Mouse (Mus musculus) heart, adult 8-10 months (tissue): ENCODE data around the gene Cyp24a1. TPM values are rescaled to one million over a fixed set of nuclear protein-coding genes. Genes with fewer than 3 reads are reported as not detected.
A peak's percentile ranks its signal among the peaks of the same experiment; 100 is the strongest.

Experiments
- DNase-seq: peaks from one replicate; pipeline ENCODE4 v3.0.0; 2022; ENCODE audit warnings: low spot score
- total RNA-seq, 4 experiments: library from RNA; stranded (reverse); gene quantifications; 2 replicates each; pipeline ENCODE4 v1.2.4; 2022

Gene Cyp24a1
- total RNA-seq, result not detected

DNA sequence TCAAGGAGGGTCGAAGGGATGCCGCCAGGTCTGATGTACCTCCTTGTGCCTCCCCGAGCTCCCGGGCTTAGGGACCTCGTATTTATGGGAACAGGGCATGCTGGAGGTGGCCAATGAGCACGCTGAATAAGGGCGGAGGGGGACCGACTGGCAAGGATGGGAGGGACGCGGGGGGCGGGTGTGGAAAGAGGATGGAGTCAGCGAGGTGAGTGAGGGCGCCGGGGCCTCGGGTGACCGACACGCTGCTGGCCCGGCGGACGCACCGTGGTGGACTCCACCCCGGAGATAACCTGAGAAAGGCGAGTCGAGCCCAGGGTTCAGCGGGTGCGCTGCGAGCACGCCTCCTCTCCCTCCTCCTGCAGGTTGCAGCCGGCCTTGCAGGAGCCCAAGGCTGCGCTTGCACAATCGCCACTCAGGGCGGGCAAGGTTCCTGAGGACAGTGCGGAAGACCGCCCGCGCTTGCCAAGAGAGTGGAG, at the start of gene Cyp24a1:
TSS of gene Cyp24a1 (minus strand) at position 55 of the 476 bp plus-strand sequence.
- peak; percentile 16 for DNase-seq

DNA sequence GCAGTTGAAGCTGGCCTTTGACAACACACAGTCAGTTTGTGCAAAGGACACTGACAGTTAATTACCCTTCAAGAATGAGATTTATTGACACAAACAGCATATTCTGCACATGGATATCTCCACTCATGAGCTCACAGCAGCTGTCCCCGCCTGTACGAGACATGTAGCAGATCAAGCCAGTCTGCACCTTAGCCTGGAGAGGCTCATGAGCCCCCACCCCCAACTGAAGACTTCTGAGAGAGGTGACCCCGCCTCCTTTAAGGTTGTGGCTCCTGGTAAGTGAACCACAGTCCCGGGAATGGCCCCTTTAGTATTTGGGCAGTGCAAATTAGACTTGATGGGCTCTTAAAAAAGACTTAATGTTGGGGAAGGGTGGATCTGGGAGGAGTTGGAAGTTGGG, 48.8 kb upstream of the Cyp24a1 start:
- DNase-seq, result no peak

DNA sequence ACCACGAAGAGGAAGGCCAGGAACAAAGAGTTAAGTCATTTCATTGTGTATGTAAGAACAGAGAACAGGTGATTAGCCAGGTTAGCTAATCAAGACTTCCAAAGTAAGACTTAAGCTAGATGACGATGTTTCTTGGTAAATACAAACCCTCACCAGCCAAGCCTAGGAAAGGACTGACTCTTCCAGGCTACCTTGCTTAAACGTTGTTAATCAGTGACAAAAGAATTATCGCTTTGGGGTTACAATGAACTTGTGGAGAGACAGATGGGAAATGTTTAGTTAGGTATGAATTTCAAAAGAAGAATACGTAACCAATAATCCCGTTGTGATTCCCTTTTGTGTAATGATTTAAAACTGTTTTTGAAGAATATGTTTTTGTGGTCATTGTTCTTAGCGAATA, 48.0 kb upstream of the Cyp24a1 start:
- DNase-seq, result no peak

DNA sequence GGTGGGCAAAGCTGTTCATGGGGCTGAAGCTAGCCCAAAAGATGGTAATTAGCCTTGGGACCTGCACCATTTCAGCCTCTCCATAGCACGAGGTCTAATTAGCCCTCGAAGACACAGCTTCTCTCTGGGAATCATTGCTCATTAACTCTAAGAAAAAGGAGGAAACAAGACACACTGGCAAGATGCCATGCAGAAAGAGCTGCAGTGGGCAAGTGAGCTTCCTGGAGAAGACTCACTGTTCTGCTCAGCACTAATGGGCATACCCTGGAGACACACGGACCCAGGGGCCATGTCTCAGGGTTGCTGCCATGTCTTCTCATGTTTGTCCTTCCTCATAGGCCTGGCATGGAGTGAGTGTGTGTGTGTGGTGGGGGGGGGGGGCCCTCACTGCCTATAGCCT, 47.2 kb upstream of the Cyp24a1 start:
- DNase-seq, result no peak

DNA sequence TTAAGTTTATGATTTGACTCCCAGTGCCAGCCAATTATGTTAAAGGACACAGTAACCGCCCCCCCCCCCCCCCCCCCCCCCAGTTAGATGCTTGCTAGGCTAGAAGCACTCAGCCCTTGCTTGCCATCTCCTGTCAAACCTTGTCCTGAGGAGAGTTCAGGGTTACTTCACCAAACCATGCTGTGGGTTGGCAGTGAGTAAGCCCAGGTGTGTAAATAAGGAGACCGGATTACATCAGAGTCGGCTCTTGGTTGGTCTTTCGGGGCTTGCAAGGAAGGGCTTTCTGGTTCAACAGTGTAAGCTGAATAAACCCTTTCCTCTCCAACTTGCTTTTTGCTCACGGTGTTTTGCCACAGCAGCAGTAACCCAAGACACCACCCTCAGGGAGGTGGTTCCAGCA, 46.7 kb upstream of the Cyp24a1 start:
- no peak for DNase-seq

DNA sequence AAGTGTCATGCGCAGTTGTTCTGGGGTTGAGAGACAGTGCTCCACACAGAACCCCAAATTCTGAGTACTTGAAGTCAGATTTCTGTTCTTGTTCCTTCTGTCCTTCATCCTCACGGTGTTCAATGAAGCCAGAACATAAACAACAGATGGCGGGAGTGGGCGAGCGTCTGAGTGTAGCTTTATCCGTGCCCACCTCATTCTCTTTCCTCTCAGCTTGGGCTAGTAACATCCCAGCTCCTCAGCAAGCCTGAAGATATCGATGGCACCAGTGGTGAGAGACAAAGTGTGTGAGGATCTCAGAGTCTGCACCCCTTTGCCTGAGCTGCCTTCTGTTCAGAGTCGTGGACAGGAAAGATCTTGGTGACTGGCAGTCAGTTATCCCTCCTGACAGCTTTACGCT, 42.3 kb upstream of the Cyp24a1 start:
- no peak for DNase-seq

DNA sequence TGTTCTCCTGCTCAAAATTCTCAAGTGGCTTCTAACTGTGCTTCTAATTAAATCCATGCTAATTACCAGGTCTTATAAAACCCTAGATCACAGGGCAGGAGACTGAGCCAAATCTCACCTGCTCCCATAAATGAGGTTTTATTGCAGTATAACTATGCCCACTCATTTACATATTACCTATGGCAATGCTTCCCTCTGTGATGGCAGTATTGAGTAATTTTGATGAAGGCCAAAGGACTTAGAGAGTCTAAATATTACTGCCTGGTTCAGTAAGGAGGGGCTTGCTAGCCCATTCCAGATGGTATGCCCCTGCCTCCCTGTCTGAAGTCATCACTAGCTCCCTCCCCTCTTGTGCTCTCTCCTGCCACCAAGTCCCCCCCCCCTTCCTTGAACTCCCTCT, 38.9 kb upstream of the Cyp24a1 start:
- no peak for DNase-seq

DNA sequence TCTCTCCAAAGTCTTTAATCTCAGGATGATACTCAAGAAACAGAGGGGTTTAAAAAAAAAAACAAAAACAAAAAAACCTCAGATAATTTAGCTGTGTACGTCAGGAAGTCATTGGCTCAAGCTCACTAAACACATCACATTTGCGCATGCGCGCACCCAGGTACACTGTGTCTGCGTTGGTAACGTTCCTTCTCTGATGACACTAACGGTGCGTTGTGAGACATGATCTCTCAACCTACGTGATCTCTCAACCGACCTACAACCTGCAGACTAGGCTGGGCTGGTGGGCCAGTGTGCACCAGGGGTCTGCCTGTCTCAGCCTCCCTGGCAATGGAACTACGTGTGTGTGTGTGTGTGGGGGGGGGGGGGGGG, 37.8 kb upstream of the Cyp24a1 start:
- DNase-seq, result no peak

DNA sequence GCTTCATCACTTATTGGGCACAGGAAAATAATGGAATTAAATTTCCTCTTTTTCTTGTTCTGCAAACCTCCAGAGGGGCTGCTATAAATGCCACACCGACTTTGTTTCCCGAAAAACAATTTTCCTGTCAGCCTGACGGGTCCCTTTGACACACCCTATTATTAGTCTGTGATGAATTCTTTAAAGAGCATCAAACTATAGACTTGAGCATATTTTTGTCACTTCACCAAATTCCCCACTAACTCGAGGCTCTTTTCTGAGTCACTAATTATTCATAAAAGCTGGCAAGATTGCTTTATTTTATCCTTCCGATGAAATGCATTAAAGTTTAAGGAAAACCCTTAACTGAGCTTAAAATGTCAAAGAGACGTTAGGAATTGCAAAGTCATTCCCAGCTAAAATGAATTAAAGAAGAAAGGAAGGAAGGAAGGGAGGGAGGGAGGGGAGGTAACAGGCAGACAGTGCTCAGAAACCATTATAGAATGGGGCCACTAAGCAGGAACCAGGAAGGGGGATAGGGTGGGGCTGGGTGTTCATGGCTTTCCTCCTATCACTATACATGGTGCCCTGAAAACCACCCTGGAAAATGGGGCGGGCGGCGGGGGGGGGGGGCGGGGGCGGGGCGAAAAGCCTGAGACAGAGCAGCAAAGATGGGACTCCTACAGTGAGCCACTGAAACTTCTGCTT, 37.3 kb upstream of the Cyp24a1 start:
- no peak for DNase-seq

DNA sequence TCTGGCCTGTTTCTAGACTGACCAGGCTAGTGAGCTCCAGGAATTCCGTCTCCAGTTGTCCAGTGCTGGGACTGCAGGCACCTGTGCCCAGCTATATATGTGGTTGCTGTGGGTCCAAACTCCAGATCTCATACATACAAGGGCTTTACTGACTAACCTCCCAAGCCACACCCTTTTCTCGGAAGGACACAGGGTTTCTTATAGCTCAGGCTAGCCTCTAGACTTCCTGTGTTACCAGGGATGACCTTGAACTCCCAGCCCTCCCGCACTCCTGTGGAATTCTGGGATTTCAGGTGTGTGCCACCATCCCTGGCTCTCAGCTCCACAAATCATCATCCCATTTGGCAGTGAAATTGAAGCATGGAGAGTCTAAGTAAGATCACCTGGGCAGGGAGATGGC, 33.3 kb upstream of the Cyp24a1 start:
- no peak for DNase-seq

DNA sequence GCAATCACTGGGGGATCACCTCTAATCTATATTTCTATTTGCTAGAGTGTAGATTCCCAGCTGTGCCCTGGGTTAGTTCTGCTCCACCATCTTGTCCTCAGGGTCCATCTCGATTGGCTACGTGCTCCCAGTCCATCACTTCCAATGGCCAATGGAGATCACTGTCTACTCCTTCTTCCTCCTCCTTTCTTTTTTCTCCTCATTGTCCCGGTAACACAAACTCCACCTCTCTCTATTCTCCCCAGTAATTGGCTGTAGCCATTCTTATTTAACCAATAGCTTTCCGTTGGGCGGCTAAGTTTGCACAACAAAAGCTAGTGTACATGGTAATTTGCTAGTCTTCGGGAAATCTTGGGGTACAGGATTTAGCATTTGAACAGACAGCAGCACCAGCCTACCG, 32.8 kb upstream of the Cyp24a1 start:
- DNase-seq, result no peak

DNA sequence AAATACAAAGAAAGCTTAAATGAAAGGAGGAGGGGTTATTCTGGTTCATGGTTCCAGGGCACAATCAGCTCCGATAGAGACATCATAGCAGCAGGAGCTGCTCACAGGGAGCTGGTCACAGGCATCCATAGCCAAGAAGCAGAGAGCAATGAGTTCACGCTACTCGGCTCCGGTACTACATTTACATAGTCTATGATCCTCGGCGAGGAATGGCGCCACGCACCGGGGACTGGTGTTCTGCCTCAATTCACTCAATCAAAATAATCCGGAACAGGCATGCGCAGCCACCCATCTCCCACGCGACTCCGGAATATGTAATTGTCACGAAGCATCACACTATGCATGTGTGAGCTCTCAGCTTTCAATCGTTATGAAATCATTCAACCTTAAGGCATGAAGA, 31.1 kb upstream of the Cyp24a1 start:
- DNase-seq, result no peak

DNA sequence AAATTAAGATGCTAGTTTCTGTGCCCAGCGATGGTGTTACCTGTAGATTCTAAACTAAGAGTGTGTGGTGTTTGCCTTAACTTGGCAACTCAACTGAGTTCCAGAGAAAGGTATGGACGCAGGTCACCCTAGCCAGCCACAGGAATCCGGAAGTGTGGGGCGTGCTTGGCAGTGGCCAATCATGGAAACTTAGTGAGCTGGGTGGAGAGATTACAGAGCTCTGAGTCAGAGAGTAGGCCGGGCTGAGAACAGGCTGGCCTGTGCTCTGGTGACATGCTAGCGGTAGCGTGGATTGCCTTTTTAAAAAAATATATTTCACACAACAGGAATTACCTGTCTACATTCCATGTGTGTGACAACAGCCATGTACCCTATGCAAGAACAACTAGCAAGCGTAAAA, 29.6 kb upstream of the Cyp24a1 start:
- no peak for DNase-seq

DNA sequence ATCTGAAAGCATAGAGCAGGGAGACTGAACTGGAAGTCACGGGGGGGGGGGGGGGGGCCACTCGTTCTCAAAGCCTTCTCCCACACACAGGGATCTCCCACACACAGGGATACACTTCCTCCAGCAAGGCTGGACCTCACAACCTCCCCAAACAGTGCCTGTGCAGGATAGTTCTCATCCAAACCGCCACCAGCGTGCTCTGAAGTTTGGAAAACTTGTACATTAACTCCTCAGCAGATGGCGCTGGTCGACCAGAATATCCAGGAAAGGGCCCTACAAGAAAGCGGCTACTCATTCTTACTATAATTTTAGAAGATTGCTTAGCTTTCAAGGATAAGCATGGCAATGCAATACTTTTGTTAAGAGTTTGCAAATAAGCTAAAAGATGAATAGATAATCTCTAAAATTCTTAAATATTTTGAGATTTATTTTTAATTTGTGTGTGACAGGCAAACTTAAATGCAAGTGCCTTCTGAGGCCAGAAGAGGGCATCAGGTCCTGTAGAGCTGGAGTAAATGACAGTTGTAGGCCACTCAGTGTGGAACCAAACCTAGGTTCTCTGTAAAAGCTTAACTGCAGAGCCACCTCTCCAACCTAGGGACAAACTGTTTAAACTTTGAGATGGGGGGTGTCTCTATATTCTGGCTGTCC, 23.5 kb upstream of the Cyp24a1 start:
- DNase-seq, result peak; percentile 43

DNA sequence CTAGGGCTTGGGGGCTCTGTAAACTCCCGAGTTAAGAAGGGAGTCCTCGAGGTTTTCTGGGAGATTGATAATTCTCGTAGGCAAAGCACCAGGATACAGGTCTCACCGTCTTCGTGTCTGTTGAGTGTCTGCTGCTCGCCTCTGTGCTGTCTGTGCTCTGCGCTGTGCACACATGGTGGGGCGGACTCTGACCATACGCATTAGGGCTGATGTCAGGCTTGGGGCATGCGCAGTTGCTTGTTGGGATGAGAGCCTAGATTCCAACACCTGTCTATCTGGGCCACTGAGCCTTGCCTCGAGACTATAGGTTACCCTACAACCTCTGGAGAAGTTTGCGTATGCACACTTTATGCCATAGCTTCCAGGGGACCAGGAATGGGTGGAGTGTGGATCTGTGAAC, 16.8 kb upstream of the Cyp24a1 start:
- no peak for DNase-seq

DNA sequence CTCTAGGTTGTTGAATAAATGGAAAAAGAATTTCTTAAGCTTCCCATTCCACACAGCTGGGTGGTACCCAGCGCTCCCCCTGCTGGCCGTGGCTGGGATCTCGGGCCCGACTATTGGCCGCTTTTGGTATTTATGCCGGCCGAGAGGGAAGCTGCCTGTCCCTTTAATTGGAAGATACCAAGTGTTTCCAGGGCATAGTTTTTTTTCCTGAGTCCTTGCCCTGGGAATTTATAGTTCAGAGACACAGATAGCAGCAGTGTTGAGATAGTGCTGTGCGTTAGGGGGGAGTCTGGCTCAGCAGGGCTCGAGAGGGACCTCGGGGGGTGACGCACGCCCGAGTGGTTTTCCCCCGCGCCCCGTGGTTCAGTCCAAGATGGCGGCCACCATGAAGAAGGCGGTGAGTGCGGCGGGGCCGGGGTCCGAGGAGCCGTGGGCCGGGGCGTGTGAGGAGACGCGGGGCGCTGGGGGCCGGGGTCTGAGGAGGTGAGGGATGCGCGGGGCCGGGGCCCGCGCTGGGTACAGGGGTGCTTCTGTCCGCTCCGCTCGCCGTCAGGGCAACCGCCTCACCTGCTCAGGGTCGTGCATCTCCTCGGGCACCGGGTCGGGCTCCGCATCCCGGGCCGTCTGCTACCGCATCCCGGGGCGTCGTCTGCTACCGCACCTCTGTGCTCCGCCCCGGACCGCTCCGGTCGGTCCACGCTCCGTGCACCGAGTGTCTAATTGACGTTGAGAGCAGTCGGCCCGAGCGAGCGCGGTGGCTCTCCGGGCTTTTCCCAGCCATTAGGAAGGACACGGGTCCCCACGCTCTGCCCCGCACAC, 14.3 kb upstream of the Cyp24a1 start:
- DNase-seq, result peak; percentile 93

DNA sequence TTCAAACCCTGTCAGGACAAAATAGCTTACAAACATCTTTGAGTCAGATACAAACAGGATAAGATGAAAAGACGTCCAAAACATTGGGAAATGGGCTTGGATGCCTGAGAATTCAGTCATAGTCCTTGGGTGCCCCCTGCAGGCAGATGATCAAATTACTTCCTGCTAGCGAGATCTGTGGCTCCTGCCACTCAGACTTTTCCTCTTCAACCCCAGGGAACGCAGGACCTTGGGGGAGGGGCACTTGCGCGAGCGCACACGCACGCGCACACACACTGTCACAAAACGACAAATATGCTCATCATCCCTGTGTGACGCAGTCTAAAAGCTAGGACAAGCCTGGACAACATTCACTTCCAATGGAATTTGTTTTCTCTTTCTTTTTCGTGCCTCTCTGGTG, 11.9 kb upstream of the Cyp24a1 start:
- DNase-seq, result peak; percentile 92

DNA sequence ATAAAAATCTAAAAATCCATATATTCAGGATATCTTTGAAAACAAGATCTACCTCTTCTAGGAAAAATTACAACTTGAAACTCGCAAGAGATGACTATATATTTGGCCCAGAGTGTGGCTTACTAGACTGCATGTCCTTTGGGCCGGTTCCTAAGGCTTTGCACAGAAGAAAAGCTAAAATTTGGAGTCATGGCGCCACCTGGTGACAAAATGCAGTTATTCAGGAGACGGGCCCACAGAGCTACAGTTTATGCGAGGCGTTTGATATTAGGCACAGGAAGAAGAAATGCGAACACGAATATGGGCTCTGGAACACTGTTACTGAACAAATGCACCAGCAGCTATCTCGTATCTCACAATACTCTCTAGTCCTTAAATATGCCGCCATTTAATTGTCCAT, 10.8 kb upstream of the Cyp24a1 start:
- peak; percentile 88 for DNase-seq

DNA sequence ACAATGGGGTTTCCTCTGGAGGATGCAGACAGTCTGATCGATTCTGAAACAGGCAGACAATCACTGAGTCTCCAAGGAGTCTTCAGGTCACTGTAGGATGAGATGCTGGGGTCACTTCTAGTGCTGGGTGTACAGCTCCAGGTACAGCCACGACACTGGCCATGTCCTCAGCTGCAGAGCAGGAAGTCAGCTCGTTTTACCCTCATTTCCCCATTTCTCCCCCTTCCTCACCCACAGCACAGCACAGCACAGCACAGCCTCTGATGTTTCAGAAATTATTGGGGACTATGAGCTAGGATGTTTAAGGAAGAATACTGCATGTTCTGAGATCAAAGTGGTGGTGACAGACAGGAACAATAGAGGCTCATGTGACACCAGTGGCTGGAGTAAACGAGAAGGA, 7.0 kb upstream of the Cyp24a1 start:
- no peak for DNase-seq

DNA sequence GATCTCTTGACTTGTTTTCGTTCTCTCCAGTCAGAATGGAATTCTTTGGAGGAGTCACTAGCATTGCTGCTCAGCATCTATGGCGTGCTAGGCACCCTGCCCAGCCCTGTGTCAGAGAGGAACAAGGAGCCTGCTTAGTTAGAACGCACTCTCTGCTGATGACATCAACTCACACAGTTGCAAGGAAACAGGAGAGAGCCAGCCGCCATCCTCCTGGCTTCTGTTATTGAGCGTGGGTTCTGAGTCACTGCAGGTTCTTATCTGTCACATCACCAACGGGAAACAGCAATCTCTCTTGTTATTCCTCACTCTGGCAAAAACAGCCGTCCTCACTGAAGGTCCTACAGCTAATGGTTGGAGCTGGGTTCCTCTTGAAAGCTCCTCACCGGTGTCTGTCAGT, 6.4 kb upstream of the Cyp24a1 start:
- no peak for DNase-seq

DNA sequence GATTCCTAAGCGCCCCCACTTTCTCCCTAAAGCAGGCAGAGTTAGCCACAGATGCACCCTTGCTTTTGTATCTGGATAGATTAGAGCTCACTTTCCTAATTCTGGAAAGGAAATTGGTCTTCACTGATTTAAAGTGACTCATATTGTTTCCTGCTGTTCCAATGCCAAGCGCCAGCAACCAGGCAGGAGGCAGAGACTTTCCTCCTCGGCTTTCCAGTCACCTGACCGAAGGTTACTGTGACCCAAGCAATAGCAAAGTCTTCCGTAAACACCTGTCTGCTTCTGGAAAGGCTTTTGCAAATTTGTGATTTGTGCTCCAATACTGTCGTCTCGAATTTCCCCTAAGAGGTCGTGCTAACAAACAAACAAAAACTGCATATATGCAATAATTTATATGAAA, 1.1 kb upstream of the Cyp24a1 start:
- no peak for DNase-seq

DNA sequence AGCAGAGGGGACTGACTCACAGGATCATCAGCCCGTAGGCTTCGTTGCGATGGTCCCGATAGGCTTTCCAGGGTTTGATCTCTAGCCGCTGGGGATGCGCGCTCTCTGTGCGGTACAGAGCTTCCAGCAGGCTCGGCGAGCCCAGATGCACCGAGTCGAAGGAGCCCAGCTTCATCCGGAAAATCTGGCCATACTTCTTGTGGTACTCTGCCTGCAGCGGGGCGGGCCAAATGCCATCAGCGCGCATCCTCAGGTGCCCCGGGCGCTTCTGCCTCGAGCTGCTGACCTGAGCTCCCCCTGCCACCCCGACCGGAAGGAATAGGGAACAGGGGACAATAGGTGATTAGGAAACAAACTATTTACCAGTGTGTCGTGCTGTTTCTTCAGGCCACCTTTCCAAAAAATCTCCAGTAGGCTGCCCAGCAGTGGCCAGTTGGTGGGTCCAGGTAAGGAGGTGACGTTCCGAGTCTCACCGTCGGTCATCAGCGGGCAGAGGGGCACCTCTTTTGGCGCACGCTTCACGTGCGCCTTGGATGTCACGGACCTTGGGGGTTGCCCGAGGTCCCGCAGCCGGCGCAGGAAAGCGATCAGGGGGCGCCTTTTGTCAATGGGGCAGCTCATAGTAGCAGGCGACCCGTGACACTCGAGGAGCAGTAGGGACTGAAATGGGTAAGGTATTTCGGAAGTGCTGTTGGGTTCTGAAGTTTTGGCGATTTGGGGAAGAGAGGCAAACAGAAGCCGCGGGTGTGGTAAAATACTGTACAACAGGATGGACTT, 603 bp downstream of the Cyp24a1 start, which contains the start of gene Pfdn4:
TSS of gene Pfdn4 (plus strand) at position 275 of the 777 bp plus-strand sequence.
- DNase-seq, result no peak
